Mouse (Mus musculus): Measurements from ENCODE around the gene Rnf216. TPM values are rescaled to one million over a fixed set of nuclear protein-coding genes. Genes with fewer than 3 reads are reported as not detected.

Rnf216 gene
- polyA plus RNA-seq, 1 experiment from 2014 or later = 38.7 TPM

DNA sequence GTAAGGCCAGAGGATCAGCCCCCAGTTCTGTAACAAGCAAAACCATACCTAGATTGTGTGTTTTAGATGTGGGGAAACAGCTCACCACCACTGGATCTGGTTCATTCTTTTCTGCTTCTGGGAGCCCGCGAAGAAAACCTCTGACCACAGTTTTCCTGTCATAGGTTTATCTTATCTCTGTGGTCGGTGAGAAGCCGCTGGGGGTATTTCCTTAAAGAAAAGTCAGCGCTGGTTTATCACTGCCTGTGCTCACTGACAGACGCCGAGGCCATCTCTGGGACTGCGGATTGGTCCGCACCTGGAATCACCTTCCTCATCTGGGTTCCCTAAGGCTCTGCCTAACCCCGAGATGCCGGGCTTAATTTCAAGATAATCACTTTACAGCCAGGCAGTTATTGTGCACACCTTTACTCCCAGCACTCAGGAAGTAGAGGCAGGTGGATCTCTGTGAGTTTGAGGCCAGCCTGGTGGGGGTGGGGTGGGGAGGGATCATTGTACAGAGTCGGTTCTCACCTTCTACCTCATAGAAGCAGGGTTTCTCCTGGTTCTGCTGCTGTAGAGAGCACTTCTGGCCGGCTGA lies 20.2 kb upstream of the Rnf216 start:
- Histone ChIP-seq H3K9me3 (replicated peaks) (peaks cover 15% of the 10 kb centered on the region), H3K9ac (no peak overlapping the region), H3K4me2 (no peak overlapping the region), H3K4me3 (no peak overlapping the region), H3K27me3 (replicated peaks) (no peaks in the 10 kb centered on the region), H3K27ac (ENCODE audit: poor library complexity, severe bottlenecking) (no peak overlapping the region), H3K4me1 (replicated peaks) (no peaks in the 10 kb centered on the region), H3K36me3 (no peaks in the 10 kb centered on the region)
- WGBS = 36% methylated on average over 13 of the region's 13 CpGs
- ATAC-seq (ENCODE audit: insufficient number of reproducible peaks, low FRiP score) = no peak

DNA sequence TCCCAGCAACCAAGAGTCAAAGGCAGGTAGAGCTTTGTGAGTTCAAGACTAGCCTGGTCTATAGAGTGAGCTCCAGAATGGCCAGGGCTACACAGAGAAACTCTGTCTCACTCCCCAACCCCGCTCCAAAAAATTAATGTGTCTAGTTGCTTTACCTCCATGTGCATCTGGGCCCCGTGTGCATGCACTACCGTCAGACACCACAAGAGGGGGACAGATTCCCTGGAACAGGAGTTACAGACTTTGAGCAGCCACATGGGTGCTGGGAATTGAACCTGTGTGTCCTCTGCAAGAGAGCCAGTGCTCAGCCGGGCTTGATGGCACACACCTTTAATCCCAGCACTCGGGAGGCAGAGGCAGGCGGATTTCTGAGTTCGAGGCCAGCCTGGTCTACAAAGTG lies 17.5 kb upstream of the Rnf216 start:
- WGBS = 82% methylated on average over 7 of the region's 7 CpGs
- ATAC-seq (ENCODE audit: insufficient number of reproducible peaks, low FRiP score) = no peak
- peaks cover 15% of the 10 kb centered on the region for H3K9me3 ChIP-seq (replicated peaks)
- H3K27ac ChIP-seq (ENCODE audit: poor library complexity, severe bottlenecking) = no peak overlapping the region
- H3K36me3 ChIP-seq = no peaks in the 10 kb centered on the region
- no peak overlapping the region for H3K9ac ChIP-seq
- no peaks in the 10 kb centered on the region for H3K4me1 ChIP-seq (replicated peaks)
- no peaks in the 10 kb centered on the region for H3K27me3 ChIP-seq (replicated peaks)
- no peak overlapping the region for H3K4me3 ChIP-seq
- no peak overlapping the region for H3K4me2 ChIP-seq

DNA sequence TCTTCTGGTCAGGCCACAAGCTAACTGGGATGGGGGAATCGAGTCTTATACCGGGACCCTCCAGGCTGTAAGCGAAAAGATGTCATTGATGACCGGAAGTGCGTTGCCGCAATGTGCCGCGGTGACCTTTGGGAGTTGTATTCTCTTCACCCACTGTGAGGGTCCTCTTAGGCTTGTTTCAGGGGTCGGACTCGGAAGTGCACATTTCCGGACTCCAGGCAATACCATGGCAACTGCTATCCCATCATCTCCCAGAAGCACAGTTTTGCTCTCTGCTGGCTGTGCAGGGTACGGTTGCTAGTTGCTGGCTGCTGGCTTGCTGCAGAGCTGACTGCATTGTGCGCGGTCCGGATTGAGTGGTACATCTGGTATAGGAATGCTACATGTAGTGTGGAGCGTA lies 16.3 kb upstream of the Rnf216 start:
- H3K27me3 ChIP-seq (replicated peaks) = no peaks in the 10 kb centered on the region
- H3K4me2 ChIP-seq = no peak overlapping the region
- no peak overlapping the region for H3K4me3 ChIP-seq
- 91% methylated on average over 16 of the region's 16 CpGs for WGBS
- peaks cover 15% of the 10 kb centered on the region for H3K9me3 ChIP-seq (replicated peaks)
- no peaks in the 10 kb centered on the region for H3K36me3 ChIP-seq
- no peaks in the 10 kb centered on the region for H3K4me1 ChIP-seq (replicated peaks)
- no peak overlapping the region for H3K27ac ChIP-seq (ENCODE audit: poor library complexity, severe bottlenecking)
- no peak for ATAC-seq (ENCODE audit: insufficient number of reproducible peaks, low FRiP score)
- H3K9ac ChIP-seq = no peak overlapping the region

DNA sequence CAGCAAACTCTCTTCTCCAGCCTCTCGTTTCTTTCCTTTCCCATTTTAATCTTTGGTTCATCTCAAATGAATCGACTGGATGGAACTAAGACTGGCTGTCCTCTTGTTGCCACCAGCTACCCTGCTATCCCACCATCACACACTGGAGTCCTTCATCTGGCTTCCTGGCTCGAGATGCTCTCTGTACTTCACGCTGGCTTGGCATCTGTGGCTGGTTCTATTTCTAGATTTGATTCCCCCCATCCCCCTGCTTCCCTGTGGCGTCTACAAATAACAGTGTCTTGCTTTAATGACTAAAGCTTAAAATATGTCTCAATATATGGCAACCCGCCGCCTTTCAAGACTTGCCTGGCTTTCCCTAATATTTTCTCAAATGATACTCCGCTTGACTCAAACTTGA lies 15.0 kb upstream of the Rnf216 start:
- Histone ChIP-seq H3K4me2 (no peak overlapping the region), H3K9ac (no peak overlapping the region), H3K36me3 (no peaks in the 10 kb centered on the region), H3K4me1 (replicated peaks) (no peaks in the 10 kb centered on the region), H3K27me3 (replicated peaks) (no peaks in the 10 kb centered on the region), H3K9me3 (replicated peaks) (peaks cover 15% of the 10 kb centered on the region), H3K27ac (ENCODE audit: poor library complexity, severe bottlenecking) (no peak overlapping the region), H3K4me3 (no peak overlapping the region)
- 73% methylated on average over 8 of the region's 8 CpGs for WGBS
- no peak for ATAC-seq (ENCODE audit: insufficient number of reproducible peaks, low FRiP score)

DNA sequence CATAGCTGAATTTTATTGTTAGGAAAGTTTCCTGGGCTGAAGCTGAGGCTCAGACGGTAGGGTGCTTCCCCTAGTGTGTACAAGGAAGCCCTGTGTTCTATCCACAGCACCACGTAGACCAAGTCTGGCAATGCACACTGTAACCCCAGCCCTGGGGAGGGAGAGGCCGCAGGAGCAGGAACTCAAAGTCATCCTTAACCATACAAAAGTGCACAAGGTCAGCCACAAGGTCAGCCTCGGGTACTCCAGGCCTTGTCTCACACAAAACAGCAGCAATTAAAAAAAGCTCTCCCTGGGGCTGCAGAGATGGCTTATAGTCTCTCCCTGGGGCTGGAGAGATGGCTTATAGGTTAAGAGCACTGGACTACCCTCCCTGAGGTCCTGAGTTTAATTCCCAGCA lies 14.1 kb upstream of the Rnf216 start:
- Histone ChIP-seq H3K4me1 (replicated peaks) (no peaks in the 10 kb centered on the region), H3K27ac (ENCODE audit: poor library complexity, severe bottlenecking) (no peak overlapping the region), H3K4me3 (no peak overlapping the region), H3K9me3 (replicated peaks) (peaks cover 15% of the 10 kb centered on the region), H3K4me2 (no peak overlapping the region), H3K36me3 (no peaks in the 10 kb centered on the region), H3K27me3 (replicated peaks) (no peaks in the 10 kb centered on the region), H3K9ac (no peak overlapping the region)
- no peak for ATAC-seq (ENCODE audit: insufficient number of reproducible peaks, low FRiP score)
- 67% methylated on average over 4 of the region's 4 CpGs for WGBS

DNA sequence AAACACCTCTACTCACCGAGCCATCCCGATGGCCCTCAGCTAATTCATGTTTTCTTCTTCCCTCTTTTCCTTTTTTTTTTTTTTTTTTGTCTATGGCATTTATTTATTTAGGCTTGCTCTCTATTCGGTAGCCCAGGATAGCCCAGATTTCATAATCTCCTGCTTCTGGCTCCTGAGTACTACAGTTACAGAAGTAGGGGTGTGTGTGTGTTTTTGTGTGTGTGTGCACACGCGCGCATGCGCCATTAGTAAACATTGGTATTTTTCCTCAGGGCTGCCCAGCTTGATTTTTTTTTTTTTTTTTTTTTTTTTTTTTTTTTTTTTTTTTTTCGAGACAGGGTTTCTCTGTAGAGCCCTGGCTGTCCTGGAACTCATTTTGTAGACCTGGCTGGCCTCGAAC lies 13.3 kb upstream of the Rnf216 start:
- WGBS = 86% methylated on average over 9 of the region's 9 CpGs
- Histone ChIP-seq H3K4me1 (replicated peaks) (no peaks in the 10 kb centered on the region), H3K36me3 (no peaks in the 10 kb centered on the region), H3K27ac (ENCODE audit: poor library complexity, severe bottlenecking) (no peak overlapping the region), H3K4me2 (no peak overlapping the region), H3K4me3 (no peak overlapping the region), H3K27me3 (replicated peaks) (no peaks in the 10 kb centered on the region), H3K9ac (no peak overlapping the region), H3K9me3 (replicated peaks) (peaks cover 15% of the 10 kb centered on the region)
- ATAC-seq (ENCODE audit: insufficient number of reproducible peaks, low FRiP score) = no peak

DNA sequence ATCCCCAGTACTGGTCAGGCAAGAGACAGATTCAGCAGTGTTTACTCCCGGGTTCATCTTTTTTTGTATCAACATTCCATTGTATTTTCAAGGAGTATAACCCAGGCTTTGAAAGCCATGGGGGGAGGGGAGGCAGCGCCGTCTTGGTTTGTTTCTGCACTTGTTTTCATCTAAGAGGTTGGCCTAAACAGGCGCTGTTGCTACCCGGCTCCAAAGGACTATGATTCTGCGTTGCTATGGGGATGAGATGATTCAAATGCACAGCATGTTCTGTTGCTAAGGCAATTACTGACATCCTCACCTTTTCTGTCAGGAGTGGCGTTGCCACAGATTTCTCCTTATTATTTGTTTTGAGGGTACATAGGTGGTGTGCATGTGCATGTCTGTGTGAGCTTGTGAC lies 12.8 kb upstream of the Rnf216 start:
- ATAC-seq (ENCODE audit: insufficient number of reproducible peaks, low FRiP score) = no peak
- no peak overlapping the region for H3K9ac ChIP-seq
- no peak overlapping the region for H3K4me2 ChIP-seq
- no peak overlapping the region for H3K27ac ChIP-seq (ENCODE audit: poor library complexity, severe bottlenecking)
- WGBS = 74% methylated on average over 7 of the region's 7 CpGs
- H3K4me3 ChIP-seq = no peak overlapping the region
- H3K27me3 ChIP-seq (replicated peaks) = no peaks in the 10 kb centered on the region
- H3K36me3 ChIP-seq = no peaks in the 10 kb centered on the region
- H3K9me3 ChIP-seq (replicated peaks) = peaks cover 15% of the 10 kb centered on the region
- H3K4me1 ChIP-seq (replicated peaks) = no peaks in the 10 kb centered on the region

DNA sequence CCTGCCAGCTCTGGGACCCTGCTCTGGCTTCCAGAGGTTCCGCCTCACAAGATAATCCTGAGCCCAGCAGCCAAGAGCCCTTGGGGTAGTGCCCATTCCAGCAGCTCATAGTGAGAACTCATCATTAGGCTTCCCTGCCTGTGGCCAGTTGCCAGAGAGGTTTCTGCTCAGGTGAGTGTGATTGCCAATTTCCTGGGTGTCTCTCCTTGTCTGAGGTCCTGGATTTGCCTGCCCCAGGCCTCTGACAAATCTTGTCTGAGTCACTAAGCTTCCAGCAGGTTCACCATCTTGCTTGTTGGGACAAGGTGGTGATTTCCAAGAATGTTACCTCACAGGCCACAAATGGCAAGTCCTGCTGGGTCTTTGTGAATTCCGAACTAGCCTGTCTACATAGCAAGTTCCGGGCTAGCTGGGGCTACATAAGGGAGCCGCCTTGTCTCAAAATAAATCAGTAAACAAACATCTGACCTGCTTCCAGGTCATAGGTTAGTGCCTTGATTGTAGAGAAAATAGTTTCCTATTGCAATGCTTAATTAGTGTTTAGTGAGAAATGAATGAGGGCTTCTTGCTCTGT lies 12.1 kb upstream of the Rnf216 start:
- 78% methylated on average over 4 of the region's 4 CpGs for WGBS
- Histone ChIP-seq H3K27me3 (replicated peaks) (no peaks in the 10 kb centered on the region), H3K4me2 (no peak overlapping the region), H3K9me3 (replicated peaks) (peaks cover 11% of the 10 kb centered on the region), H3K27ac (ENCODE audit: poor library complexity, severe bottlenecking) (no peak overlapping the region), H3K9ac (no peak overlapping the region), H3K36me3 (no peaks in the 10 kb centered on the region), H3K4me1 (replicated peaks) (no peaks in the 10 kb centered on the region), H3K4me3 (no peak overlapping the region)
- no peak for ATAC-seq (ENCODE audit: insufficient number of reproducible peaks, low FRiP score)

DNA sequence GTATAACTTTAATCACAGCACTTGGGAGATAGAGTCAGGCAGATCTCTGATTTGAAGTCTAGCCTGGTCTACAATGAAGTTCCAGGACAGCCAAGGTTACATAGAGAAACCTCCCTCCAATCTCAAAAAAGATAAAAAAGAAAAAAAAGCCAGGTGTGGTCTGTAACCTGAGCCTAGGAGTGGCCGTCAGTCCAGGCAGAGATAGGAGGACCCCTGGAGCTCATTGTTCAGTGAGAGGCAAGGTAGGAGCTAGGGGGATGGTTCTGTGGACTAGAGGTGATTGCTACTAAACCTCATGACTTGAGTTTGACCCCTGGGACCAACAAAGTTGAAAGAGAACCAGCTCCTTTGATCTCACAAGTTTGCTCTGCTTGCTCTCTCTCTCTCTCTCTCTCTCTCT lies 9.9 kb upstream of the Rnf216 start:
- H3K27me3 ChIP-seq (replicated peaks) = no peaks in the 10 kb centered on the region
- WGBS = 19% methylated on average over 1 of the region's 1 CpGs
- no peaks in the 10 kb centered on the region for H3K4me1 ChIP-seq (replicated peaks)
- no peak overlapping the region for H3K9ac ChIP-seq
- no peak overlapping the region for H3K27ac ChIP-seq (ENCODE audit: poor library complexity, severe bottlenecking)
- peaks cover under 1% of the 10 kb centered on the region; the same call in 1 of the 2 replicates for H3K9me3 ChIP-seq (replicated peaks)
- H3K36me3 ChIP-seq = no peaks in the 10 kb centered on the region
- no peak overlapping the region for H3K4me2 ChIP-seq
- no peak overlapping the region for H3K4me3 ChIP-seq
- no peak for ATAC-seq (ENCODE audit: insufficient number of reproducible peaks, low FRiP score)

DNA sequence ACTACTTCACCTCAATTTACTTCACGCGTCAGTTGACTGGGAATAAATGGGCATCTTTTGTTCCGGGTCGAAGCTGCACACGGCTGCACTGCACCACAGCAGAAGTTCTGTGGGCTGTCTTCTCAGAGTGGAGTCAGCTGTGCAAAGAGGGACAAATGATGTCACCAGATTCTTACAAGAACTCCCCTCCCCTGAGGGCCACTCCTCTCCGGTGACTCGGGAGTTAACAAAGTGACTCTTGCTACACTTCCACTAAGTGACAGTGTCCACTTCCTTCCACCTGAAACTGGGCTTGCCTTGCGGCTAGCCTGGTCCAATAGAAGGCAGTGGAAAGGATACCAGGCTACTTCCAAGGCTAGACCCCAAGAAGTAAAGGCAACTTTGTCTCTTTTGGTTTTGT lies 9.3 kb upstream of the Rnf216 start:
- no peak for ATAC-seq (ENCODE audit: insufficient number of reproducible peaks, low FRiP score)
- H3K27me3 ChIP-seq (replicated peaks) = no peaks in the 10 kb centered on the region
- H3K9ac ChIP-seq = no peak overlapping the region
- H3K9me3 ChIP-seq (replicated peaks) = peaks cover 5% of the 10 kb centered on the region
- WGBS = 77% methylated on average over 8 of the region's 8 CpGs
- no peaks in the 10 kb centered on the region for H3K4me1 ChIP-seq (replicated peaks)
- H3K4me3 ChIP-seq = no peak overlapping the region
- H3K36me3 ChIP-seq = no peaks in the 10 kb centered on the region
- H3K4me2 ChIP-seq = no peak overlapping the region
- H3K27ac ChIP-seq (ENCODE audit: poor library complexity, severe bottlenecking) = no peak overlapping the region

DNA sequence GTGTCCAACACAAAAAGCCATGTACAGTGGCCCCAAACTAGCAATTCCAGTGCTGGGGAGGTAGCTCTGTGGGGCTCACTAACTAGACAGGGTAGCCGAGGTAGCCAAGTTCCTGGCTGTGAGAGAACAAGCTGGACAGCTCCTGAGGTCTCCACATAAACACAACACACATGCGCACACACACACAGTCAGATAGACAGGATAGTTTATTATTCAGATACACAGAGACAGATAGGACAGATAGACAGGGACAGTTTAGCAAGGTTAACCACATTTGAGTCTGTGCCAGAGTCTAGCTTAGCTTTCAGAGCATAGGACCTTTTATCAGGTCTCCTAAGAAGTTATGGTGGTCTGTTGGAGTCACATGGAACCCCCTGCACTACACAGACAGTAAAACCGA lies 6.0 kb downstream of the Rnf216 start:
- WGBS = 81% methylated on average over 3 of the region's 3 CpGs

DNA sequence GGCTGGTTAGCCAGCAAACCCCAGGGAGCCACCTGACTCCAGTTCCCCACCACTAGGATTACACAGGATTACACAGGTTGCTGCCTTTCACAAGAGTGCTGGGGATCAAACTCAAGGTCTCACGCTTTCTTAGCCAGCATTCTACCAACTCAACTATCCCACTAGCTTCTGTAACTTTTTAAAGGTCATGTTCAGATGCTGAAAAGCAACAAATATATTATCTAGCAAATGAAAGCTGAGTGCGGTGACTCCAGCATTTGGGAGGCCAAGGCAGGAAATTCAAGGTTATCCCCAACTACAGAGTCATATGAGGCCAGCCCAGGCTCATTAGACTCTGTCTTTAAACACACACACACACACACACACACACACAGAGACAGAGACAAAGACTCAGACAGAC lies 9.6 kb downstream of the Rnf216 start:
- H3K9ac ChIP-seq = no peak overlapping the region
- H3K4me3 ChIP-seq = no peak overlapping the region
- H3K4me2 ChIP-seq = no peak overlapping the region
- WGBS = 87% methylated on average over 2 of the region's 2 CpGs
- H3K9me3 ChIP-seq (replicated peaks) = no peaks in the 10 kb centered on the region
- no peak for ATAC-seq (ENCODE audit: insufficient number of reproducible peaks, low FRiP score)
- no peaks in the 10 kb centered on the region for H3K27me3 ChIP-seq (replicated peaks)
- no peaks in the 10 kb centered on the region for H3K36me3 ChIP-seq
- peaks cover 33% of the 10 kb centered on the region for H3K4me1 ChIP-seq (replicated peaks)
- no peak overlapping the region for H3K27ac ChIP-seq (ENCODE audit: poor library complexity, severe bottlenecking)

More for the DNA sequence above, 6.0 kb downstream of the Rnf216 start:
- Histone ChIP-seq H3K9ac (no peak overlapping the region), H3K4me1 (replicated peaks) (peaks cover 48% of the 10 kb centered on the region), H3K36me3 (peaks cover 3% of the 10 kb centered on the region), H3K9me3 (replicated peaks) (no peaks in the 10 kb centered on the region), H3K27me3 (replicated peaks) (no peaks in the 10 kb centered on the region), H3K4me2 (no peak overlapping the region), H3K4me3 (no peak overlapping the region), H3K27ac (ENCODE audit: poor library complexity, severe bottlenecking) (no peak overlapping the region)
- ATAC-seq (ENCODE audit: insufficient number of reproducible peaks, low FRiP score) = no peak
